Mouse (Mus musculus) 3T3-L1 (cell line): ENCODE data around the gene Ctsh.
"Not testable (repeated sequence)": the region's sequence is repeated elsewhere in the genome, so short reads cannot be mapped to it uniquely, and the experiment has no call there.

Source experiments
- DNase-seq: peaks from one replicate; pipeline ENCODE4 v3.0.0-alpha.2; 2015; ENCODE audit warnings: low read depth, low spot score

The Ctsh gene

DNA sequence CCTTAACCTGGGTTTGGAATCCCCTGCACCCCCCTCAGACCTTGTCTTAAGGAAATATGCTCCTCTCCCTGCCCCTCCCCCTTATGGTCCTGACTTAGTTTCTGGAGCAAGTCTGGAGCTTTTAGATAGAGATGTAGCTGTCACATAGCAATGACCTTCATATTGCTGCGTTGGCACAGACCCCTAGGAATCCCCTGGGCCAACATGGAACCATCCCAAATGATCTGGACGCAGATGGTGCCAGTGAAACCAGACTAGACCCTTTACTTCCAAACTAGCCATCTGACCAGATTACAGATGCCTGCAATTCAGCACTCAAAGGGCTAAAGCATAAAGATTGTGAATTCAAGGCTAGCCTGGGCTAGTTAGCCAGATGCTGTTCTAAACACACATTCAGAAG, 2.8 kb downstream of the Ctsh start:
- DNase-seq = no peak

- DNase-seq = no peak
Measured at GRCm38 (mm10) chr9:90059828-90060573, 6.0 kb downstream of the Ctsh start.

DNA sequence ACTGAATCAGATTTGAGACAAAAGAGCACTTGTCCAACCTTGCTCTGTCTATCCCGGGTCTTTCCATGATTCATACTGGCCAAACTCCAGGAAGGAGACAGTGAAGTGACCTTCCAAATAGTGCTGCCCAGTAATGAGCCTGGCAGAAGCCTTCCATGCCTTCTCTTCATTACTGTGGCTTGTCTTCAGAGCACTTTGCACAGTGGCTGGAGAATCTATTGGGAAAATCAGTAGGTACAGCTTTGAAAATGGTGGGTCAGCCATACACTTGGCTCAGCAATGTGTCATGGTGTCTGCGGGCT, 6.6 kb downstream of the Ctsh start:
- DNase-seq = peak; percentile 39

- DNase-seq = not testable (repeated sequence)
Measured at GRCm38 (mm10) chr9:90060932-90061331, 7.0 kb downstream of the Ctsh start.

GRCm38 (mm10) chr9:90067341-90067740, 13.4 kb downstream of the Ctsh start:
- DNase-seq = no peak

- no peak for DNase-seq
Measured at GRCm38 (mm10) chr9:90068786-90069185, 14.8 kb downstream of the Ctsh start.

DNA sequence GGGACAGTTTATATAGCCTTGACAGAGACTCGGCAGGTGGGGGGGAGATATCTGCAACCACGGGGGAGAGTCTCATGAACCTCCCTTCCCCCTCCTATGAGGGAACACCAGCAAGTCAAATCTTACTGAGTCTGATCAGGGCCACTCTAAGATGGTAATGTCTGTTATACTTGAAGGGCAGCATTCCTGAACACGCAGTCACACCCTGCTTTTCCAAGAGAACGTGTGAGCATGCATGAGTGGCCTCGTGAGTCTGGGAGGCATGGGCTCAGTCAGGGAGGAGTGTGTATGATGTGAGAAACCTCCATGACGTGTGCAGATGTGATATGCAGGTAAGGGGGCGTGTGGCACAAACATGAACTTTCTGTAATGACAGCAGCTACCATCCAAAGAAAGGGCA, 15.5 kb downstream of the Ctsh start:
- DNase-seq = no peak

GRCm38 (mm10) chr9:90070174-90070573, 16.2 kb downstream of the Ctsh start:
- no peak for DNase-seq

- DNase-seq = no peak
Measured at GRCm38 (mm10) chr9:90075336-90075735, 21.4 kb downstream of the Ctsh start.

GRCm38 (mm10) chr9:90076131-90076530, 22.2 kb downstream of the Ctsh start:
- DNase-seq = no peak

- peak; percentile 72 for DNase-seq
Measured at GRCm38 (mm10) chr9:90076849-90077461, 23.0 kb downstream of the Ctsh start.

DNA sequence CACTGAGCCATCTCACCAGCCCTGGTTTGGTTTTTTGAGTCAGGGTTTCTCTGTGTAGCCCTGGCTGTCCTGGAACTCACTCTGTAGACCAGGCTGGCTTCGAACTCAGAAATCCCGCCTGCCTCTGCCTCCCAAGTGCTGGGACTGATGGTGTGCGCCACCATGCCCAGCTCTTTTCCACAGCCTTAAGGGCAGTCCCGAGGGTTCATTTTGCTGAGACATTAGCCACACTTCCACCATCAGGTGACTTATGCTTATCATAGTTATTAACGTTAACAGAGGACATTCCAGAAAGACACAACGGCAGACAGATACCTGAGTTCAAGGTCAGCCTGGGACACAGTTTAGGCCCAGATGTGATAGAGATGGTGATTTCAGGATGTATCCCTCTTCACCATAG, 28.0 kb downstream of the Ctsh start:
- not testable (repeated sequence) for DNase-seq

- DNase-seq = peak; percentile 27
Measured at GRCm38 (mm10) chr9:90082992-90083391, 29.0 kb downstream of the Ctsh start.

DNA sequence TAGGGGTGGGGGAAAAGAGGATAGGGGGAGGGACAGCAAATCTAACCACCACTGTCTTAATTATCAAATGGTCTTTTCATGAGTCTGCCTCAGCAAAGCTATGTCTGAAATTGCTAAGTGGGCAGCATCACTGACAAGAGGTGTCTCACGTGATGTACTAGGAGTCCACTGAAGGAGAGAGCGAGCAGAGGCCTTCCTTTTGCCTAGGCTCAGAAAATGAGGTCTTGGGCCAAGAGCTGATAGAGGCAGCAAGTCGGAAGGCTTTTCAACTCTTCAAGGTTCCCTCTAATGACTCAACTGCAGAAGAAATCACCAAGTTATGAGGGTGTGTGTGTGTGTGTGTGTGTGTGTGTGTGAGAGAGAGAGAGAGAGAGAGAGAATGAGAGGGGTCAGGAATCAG, 30.2 kb downstream of the Ctsh start:
- DNase-seq = no peak

DNA sequence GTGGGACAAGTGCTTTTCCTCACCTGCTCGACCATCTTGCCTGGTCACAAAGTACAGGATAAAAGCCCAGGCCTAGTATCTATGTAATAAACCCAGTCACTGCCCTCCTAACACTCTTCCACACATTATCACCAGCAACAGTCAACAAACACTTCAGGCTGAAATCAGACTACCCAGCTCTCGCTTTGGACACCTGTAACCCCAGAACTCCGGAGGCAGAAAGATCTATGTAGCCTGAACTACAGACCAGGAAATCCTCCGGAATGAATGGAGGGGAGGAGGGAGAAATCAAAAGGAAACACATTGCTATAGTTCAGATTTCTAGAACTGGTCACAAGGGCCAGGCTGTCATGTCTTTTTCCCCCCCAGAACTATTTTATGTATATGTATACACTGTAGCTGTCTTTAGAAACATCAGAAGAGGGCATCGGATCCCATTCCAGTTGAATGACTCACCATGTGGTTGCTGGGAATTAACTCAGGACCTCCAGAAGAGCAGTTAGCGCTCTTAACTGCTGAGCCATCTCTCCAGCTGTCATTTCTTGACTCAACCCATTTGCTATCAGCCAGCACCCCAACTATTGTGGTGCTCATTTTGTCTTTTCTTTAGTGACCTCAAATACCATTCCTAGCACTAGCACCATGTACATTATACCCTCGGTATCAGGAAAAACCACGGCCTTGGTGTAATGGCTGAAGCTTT, 31.0 kb downstream of the Ctsh start:
- DNase-seq = peak; percentile 83

- peak; percentile 54 for DNase-seq
Measured at GRCm38 (mm10) chr9:90087906-90088485, 34.0 kb downstream of the Ctsh start.

DNA sequence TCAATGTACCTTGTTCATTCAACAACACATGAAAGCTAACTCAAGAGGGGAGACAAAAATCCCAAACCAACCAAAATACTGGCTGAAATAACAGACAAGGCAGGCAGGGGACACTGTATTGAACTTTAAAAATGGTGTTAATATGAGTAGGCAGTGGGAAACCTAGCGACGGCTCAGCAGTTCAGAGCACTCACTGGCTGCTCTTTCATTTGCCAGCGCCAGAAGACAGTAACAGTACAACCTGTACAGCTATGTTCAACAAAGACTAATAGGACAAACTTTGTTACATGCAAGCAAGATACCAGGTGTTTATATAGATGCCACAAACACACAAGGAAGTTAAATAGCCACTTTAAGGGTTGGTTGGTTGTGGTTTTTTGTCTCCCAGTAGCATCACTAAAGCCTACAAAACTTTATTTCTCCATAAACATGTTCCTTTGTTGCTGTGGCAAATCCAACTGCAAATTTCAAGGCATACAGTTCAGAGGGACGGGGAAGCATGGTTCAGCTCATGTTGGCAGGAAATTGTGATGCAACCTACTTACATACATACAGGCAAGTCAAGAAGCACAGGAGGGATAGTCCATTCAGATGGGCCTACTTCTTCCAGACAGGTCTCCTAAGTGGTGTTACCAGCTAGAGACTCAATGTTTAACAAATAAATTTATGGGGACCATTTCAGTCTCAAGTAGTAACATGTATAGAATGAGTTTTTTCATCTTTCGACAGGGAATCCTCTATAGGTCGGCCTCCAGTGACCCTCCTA, 35.6 kb downstream of the Ctsh start:
- DNase-seq = no peak

DNA sequence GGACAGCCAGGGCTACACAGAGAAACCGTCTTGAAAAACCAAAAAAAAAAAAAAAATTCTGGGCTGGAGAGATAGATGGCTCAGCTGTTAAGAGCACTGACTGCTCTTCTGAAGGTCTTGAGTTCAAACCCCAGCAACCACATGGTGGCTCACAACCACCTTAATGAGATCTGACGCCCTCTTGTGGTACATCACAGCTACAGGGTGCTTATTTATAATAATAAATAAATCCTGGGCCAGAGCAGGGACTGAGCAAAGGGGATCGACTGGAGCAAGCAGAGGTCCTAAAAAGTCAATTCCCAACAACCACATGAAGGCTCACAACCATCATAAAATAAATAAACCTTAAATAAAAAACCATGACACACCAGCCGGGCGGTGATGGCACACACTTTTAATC, 45.0 kb downstream of the Ctsh start:
- DNase-seq = no peak

DNA sequence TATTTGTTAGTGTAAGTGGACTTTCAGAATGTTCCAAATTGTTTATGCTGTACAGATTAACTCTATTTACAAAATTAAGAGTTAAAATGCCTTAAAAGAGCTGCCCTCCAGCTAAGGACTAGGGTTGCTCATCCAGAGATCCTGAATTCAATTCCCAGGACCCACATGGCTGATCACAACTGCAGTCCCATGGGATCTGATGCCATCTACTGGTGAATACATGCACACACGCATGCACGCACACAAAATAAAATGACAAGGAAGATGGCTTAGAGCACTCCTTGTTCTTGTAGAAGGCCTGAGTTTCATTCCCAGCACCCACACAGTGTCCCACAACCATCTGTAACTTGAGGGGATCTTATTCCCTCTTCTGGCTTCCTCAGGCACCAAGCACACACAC, 46.8 kb downstream of the Ctsh start:
- peak; percentile 72 for DNase-seq

- no peak for DNase-seq
Measured at GRCm38 (mm10) chr9:90105462-90105861, 51.5 kb downstream of the Ctsh start.

- DNase-seq = peak; percentile 64
Measured at GRCm38 (mm10) chr9:90106915-90107314, 53.0 kb downstream of the Ctsh start.

GRCm38 (mm10) chr9:90108272-90108671, 54.3 kb downstream of the Ctsh start:
- no peak for DNase-seq
